Mouse (Mus musculus): ENCODE results near the gene Hspa5.
"Not testable (repeated sequence)": the region's sequence is repeated elsewhere in the genome, so short reads cannot be mapped to it uniquely, and the experiment has no call there.

The Hspa5 gene

DNA sequence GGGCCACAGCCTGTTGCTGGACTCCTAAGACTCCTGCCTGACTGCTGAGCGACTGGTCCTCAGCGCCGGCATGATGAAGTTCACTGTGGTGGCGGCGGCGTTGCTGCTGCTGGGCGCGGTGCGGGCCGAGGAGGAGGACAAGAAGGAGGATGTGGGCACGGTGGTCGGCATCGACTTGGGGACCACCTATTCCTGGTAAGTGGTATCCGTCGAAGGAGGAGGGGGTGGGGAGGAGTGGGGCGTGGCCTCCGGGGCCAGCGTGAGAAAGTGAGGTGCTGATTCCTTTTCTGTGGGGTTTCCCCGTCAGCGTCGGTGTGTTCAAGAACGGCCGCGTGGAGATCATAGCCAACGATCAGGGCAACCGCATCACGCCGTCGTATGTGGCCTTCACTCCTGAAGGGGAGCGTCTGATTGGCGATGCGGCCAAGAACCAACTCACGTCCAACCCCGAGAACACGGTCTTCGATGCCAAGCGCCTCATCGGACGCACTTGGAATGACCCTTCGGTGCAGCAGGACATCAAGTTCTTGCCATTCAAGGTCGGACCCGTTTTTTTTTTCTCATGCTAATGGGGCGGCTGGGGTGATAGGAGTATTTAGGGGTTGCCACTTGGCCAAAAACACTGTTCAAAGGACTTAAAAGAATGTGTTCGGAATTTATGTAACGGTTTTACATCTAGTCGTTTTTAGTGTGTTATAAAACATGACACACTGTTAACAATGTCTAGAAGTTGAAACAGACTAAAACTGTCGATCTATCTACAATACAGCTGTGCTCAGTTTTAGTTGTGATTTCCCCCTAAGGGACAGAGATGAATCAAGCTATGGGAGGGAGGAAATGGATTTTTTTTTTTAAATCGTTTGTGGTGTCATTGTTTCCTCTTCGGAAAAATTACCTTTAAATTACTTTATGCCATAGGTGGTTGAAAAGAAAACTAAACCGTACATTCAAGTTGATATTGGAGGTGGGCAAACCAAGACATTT, 774 bp downstream of the Hspa5 start:
- DNase-seq (ENCODE audit: low spot score), result peak; percentile 65

DNA sequence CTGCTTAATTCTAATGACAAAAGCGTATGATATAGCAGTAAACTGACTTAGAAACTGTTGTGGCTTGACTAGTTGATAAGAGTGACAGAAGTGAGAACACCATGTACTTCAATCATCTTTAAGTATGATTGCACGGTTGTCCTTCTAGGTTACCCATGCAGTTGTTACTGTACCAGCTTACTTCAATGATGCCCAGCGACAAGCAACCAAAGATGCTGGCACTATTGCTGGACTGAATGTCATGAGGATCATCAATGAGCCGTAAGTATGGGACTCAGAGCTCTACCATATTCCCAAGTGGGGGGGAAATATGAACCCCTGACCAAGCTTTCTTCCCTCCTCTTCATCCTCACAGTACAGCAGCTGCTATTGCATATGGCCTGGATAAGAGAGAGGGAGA, 1.9 kb downstream of the Hspa5 start:
- DNase-seq (ENCODE audit: low spot score), result no peak

DNA sequence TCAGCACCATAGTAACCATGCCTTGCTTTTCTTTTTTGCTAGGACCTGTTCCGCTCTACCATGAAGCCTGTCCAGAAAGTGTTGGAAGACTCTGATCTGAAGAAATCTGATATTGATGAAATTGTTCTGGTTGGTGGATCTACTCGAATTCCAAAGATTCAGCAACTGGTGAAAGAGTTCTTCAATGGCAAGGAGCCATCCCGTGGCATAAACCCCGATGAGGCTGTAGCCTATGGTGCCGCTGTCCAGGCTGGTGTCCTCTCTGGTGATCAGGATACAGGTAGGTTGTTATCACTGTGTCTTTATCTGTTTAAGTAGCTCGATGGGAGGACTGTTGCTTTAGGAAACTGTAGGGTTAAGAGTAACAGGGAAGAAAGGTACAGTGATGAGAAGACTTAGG, 2.7 kb downstream of the Hspa5 start:
- DNase-seq (ENCODE audit: low spot score), result no peak

DNA sequence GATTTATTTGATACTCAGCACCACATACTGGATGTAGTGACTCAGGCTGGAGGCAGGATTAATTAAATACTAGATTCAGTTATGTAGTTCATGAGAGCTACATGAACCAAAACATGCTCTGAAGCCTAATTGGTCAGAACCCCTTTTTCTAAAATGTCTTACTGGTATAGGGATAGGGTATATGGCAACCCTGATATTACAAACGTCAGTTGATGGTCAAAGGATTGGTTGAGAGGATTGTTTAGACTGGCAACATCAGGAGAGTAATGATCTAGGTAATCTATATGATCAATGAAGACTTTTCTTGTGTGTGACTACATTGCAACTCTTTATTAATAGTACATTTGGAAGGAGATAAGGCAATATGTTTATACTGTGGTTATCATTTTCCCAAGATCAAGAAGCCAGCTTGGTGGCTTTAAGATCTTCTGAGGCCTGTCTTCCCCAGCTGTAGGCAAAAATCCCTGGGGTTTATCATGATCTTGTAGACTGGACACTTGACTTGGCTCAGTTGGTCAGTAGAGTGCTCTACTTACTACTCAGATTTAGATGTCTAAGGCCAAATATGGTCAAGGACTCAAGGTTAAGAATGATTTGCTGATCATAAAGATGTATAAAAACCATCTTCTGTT, 5.6 kb downstream of the Hspa5 start:
- no peak for DNase-seq (ENCODE audit: low spot score)

DNA sequence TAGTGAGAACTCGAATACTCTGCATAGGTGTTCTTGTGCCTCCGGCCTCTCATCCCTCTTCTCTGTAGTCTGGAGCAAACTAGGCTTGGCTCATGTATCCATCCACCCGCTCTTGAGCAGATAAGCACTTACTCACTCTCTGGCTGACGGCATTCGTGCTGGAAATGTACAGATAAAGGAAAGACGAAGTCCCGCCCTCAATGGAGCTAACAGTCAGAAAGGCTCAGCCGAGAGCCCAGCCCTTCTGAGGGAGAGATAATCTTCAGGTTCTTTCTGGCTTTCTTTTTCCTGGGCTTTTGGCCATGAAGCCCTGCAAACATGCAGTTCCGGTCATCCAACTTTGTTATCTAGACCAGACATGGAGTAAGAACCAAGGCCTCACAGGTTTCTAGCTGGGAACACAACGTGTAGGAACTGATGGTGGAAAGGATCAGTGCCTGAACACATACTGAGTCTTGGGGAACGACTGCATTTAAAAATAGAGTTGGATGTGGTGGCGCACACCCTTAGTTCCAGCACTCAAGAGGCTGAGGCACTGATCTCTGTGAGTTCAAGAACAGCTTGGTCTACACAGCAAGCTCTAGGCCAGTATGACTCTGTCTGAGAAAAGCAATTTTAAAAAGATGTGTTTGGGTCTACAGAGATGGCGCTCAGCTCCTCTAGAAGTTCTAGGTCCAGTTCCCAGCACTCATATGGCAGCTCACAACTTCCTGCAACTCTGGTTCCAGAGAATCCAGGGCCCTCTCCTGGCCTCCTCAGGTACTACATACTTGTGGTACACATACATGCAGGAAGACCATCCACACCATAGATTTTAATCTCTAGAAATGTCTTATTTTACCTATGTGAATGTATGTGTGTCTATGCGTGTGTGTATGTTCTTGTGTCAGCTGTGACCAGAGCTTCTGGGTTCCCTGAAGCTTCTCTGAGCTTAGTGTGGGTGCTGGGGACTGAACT, 11.6 kb downstream of the Hspa5 start:
- peak; percentile 94 for DNase-seq (ENCODE audit: low spot score)

DNA sequence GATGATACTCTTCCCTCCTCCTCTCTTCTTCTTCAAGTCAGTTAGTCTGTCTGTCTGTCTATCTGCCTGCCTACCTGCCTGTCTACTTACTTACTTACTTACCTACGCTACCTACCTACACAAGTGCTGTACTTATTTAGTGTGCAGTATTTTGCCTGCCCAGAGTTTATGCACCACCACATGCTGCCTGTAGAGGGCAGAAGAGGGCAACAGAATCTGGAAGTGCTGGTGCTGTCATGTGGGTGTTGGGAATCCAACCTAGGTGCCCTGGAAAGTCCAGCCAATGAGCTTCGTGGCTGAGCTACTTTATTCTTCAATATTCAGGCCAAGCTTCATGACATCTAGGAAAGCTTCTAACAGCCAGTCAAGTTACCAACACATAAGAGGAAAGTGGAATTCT, 12.3 kb downstream of the Hspa5 start:
- DNase-seq (ENCODE audit: low spot score), result peak; percentile 76

DNA sequence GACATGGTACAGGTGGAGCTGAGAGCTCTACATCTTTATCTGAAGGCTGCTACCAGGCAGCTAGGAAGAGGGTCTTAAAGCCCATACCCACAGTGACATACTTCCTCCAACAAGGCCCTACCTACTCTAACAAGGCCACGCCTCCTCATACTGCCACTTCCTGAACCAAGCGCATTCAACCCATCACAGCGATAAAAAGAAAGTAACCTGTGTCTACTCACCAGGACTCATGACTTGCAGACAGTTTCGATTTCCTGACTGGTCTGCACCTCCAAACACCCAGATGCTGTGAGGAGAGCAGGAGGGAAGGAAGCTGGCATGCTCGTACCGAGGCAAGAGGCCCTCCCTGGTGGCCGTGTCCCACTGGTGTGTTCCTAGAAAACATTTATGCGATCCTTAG, 18.5 kb downstream of the Hspa5 start:
- DNase-seq (ENCODE audit: low spot score), result no peak

GRCm38 (mm10) chr2:34792543-34792942, 20.8 kb downstream of the Hspa5 start:
- not testable (repeated sequence) for DNase-seq (ENCODE audit: low spot score)

DNA sequence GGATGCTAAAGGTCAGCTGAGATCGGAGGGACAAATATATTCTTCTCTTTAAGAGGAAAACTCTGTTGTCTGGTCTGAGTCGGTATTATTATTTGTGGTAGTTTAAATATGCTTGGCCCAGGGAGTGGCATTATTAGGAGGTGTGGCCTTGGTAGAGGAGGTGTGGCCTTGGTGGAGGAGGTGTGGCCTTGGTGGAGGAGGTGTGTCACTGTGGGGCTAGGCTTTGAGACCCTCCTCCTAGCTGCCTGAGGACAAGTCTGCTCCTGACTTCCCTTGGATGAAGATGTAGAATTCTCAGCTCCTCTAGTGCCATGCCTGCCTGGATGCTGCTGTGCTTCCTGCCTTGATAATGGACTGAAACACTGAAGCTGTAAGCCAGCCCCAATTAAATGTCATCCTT, 22.7 kb downstream of the Hspa5 start:
- DNase-seq (ENCODE audit: low spot score), result no peak

- no peak for DNase-seq (ENCODE audit: low spot score)
Measured at GRCm38 (mm10) chr2:34795426-34795825, 23.7 kb downstream of the Hspa5 start.

DNA sequence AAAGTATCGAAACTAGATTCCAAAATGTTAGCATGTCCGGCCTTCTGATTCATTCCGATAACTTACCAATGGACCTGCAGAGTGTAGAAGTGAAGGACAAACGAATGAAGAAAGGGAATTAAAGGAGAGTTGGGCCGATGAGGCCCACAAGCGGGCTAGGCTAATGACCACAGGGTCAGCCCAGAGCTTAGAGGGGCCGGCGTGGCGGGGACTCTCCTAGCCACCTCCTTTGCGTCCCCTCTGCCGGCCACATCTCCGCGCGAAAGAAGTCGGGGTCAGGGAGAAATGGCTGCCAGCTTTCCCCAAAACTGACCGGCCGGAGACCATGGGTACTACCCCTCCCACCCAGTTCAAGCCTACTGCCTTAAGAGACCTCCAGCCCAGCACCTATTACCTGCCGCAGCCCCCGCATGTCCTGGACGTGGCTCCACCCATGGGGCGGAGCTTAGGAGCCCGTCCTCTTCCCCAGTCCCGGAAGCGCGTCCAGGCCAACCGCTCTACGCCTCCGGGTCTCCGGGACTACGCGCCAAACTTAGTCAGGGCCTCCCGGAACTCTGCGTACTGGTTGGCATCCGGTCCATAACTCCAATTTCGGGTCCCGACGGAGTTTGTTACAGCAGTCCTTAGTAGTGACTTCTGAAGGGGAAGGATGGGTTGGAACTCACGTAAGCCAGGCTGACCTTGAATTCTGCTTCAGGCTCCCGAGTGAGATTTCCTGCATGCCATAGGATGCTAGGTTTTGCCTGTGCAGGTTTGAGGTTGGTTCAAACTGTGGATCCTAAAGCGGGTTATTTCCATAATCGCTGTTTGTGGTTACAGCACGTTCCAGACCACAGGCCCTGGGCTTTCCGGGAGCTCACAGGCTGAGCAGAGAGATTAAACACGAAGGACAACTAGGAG, 27.8 kb downstream of the Hspa5 start, which contains the start of gene Rabepk:
Gene Rabepk, minus strand, starts transcription at position 556 of the 900 bp plus-strand sequence.
- peak; percentile 87 for DNase-seq (ENCODE audit: low spot score)

DNA sequence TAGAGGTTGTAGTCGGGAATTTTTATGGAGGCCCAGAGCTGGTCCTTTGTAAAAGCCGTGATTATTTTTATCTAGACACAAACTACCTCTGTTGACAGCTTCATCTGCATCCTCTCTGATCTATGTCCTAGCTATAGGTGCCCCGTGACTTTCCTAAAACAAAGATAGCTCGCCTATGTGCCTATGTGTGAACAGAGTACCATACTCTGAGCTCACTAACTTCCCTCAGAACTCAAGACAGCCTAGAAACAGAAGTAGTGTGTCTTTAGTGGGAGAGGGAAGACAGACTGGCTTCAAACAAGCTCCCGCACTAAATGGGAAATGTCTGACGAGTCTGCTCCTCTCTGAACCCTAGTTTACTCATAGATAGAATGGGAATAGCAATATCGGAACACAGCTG, 28.6 kb downstream of the Hspa5 start:
- no peak for DNase-seq (ENCODE audit: low spot score)

GRCm38 (mm10) chr2:34801516-34802482, 30.0 kb downstream of the Hspa5 start:
- peak; percentile 99 for DNase-seq (ENCODE audit: low spot score)

- DNase-seq (ENCODE audit: low spot score), result not testable (repeated sequence)
Measured at GRCm38 (mm10) chr2:34802565-34803245, 30.9 kb downstream of the Hspa5 start.

- no peak for DNase-seq (ENCODE audit: low spot score)
Measured at GRCm38 (mm10) chr2:34803746-34804145, 32.0 kb downstream of the Hspa5 start.

DNA sequence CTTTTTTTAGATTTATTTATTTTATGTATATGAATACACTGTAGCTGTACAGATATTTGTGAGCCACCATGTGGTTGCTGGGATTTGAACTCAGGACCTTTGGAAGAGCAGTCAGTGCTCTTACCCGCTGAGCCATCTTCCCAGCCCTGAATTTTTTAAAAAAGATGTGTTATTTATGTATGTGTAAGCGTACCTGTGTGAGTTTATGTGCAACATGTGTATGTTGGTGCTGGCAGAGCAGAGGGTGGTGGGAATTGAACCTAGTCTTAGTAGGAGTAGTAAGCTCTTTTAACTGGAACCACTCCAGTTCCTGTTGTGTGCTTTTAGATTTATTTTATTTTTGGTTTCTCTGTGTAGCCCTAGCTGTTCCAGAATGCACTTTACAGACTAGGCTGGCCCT, 32.4 kb downstream of the Hspa5 start:
- no peak for DNase-seq (ENCODE audit: low spot score)

DNA sequence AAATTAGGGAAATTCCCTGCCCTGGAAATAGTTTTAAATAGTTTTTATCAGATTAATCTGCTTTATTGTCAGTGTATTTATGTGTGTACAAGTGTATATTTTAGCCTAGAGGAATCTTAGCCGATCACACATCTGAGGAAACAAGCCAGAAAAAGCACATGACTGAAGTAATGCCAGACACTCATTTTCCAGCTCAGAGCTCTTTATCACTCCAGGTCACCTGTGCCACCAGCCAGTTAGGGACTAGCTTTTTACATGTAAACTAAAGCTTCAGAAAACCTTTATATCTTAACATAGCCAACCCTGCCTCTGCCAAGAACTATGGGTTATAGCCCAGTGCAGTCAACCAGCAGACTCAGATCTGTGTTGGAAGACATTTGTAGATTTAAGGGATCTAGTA, 33.0 kb downstream of the Hspa5 start:
- DNase-seq (ENCODE audit: low spot score), result peak; percentile 76

- no peak for DNase-seq (ENCODE audit: low spot score)
Measured at GRCm38 (mm10) chr2:34805364-34805950, 33.7 kb downstream of the Hspa5 start.

DNA sequence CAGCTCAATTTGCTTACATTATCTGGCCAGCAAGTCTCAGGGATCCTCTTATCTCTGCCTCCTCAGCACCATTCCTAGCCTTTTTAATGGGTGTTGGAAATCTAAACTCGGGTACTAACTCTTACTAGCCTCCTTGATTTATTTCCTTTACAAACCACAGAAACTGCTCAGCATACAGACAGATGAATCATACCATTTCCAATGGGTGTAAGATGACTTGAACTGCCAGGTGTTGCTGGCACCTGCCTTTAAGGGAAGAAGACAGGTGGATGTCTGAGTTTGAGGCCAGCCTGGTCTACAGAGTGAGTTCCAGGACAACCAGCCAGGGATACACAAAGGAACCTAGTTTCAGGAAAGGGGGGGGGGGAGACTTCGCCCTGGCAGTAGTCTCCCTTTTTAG, 36.3 kb downstream of the Hspa5 start:
- no peak for DNase-seq (ENCODE audit: low spot score)
